Mouse (Mus musculus) heart, embryonic 14.5 days (tissue): ENCODE measurements at regions not wholly inside any gene's neighbourhood (a gene's known extent, or its start where the extent isn't known, plus 50 kb on each side); places are given as distances from the start of the nearest gene placed in this dataset.

Experiments used
- ATAC-seq: fragments of 200-750 bp; cut with Nextera tagmentation; 2 replicates; pipeline ENCODE4 v1.8.0; 2017; ENCODE audit warnings: low read depth, moderate TSS enrichment; ENCODE audit not compliant: insufficient number of reproducible peaks, insufficient read depth, low FRiP score
- H3K27ac ChIP-seq, 2 experiments: fragments of 200-500 bp in 1 of 2; fragments of 300-500 bp in 1 of 2; sonication (generic) in 1 of 2; replicated peaks in 1 of 2; 2 replicates each; pipeline ENCODE4 v1.5.1; 2012 to 2014; ENCODE audit warnings: low read depth in 2 of 2, low read length in 2 of 2, control low read depth in 1 of 2, mild to moderate bottlenecking in 1 of 2, mixed read lengths in 1 of 2; ENCODE audit not compliant: control insufficient read depth in 1 of 2, insufficient read depth in 1 of 2
- H3K27me3 ChIP-seq: fragments of 300-500 bp; sonication (generic); 2 replicates; pipeline ENCODE4 v1.6.1; 2014; ENCODE audit warnings: mild to moderate bottlenecking, low read length, control low read depth; ENCODE audit not compliant: control insufficient read depth, insufficient read depth
- H3K36me3 ChIP-seq: fragments of 300-500 bp; sonication (generic); 2 replicates; pipeline ENCODE4 v1.6.1; 2014; ENCODE audit warnings: mild to moderate bottlenecking, control low read depth, low read length, mixed read lengths; ENCODE audit not compliant: control insufficient read depth, insufficient read depth
- H3K4me1 ChIP-seq, 2 experiments: fragments of 200-500 bp in 1 of 2; fragments of 300-500 bp in 1 of 2; sonication (generic) in 1 of 2; 2 replicates each; pipeline ENCODE4 v1.6.1; 2012 to 2014; ENCODE audit warnings: low read length in 2 of 2, control low read depth in 1 of 2, mixed read lengths in 1 of 2; ENCODE audit not compliant: control insufficient read depth in 2 of 2, insufficient read depth in 2 of 2
- H3K4me2 ChIP-seq: fragments of 300-500 bp; sonication (generic); 2 replicates; pipeline ENCODE4 v1.6.1; 2014; ENCODE audit warnings: mild to moderate bottlenecking, low read length
- H3K4me3 ChIP-seq, 2 experiments: fragments of 200-500 bp in 1 of 2; fragments of 300-500 bp in 1 of 2; sonication (generic) in 1 of 2; 2 replicates each; pipeline ENCODE4 v1.5.1; 2012 to 2014; ENCODE audit warnings: low read length in 2 of 2, mild to moderate bottlenecking in 2 of 2, control low read depth in 1 of 2, low read depth in 1 of 2, moderate library complexity in 1 of 2; ENCODE audit not compliant: control insufficient read depth in 1 of 2, insufficient read depth in 1 of 2
- H3K9ac ChIP-seq: fragments of 300-500 bp; sonication (generic); 2 replicates; pipeline ENCODE4 v1.6.1; 2014; ENCODE audit warnings: mild to moderate bottlenecking, low read length
- H3K9me3 ChIP-seq: fragments of 300-500 bp; sonication (generic); 2 replicates; pipeline ENCODE4 v1.6.1; 2016; ENCODE audit warnings: low read length, control low read depth; ENCODE audit not compliant: control insufficient read depth
- WGBS: fragments of 180-500 bp; shearing (Covaris S2); extraction: QIAGEN DNeasy Blood & Tissue Kit; methylation state at CpG from one replicate; pipeline ENCODE4 v1.1.7; 2014; 5-methylcytosine and 5-hydroxymethylcytosine counted together

DNA sequence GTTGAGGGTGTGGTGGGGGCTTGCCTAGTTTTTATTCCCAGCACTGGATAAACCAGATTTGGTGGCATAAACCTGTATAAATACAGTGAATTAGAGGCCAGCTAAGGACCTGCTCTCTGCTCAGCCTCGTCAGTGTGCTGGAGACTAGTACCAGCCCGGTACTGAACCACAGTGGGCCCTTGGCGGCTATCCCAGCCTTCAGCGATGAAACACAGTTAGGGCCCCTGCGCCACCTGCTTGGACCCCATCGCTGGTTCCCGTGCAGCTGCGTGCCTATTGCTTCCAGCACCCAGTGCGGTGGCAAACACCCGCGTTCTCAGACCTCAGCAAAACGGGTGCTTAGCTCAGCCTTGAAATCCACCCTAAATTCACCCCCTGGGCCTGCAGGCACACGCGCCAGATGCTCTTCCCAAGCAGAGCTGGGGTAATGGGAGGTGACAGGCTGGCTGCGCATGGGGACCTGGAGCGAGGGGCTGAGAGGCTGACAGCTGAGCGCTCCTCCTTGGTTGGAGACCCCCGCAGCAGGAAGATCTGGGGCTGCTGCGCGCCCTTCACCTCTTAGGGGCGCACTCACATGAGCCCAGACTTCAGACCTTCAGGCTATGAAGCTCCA lies 124.7 kb upstream of the Kit start:
- ATAC-seq, result no peak
- 54% methylated on average over 21 of the region's 21 CpGs for WGBS
- Histone ChIP-seq H3K4me3 (no peak overlapping the region), H3K27ac (no peak overlapping the region), H3K9ac (no peak overlapping the region), H3K36me3 (no peaks in the 10 kb centered on the region), H3K4me1 (peaks cover 3% of the 10 kb centered on the region in 2 experiments; a peak in 1 of 4 replicates), H3K4me2 (no peak overlapping the region), H3K9me3 (no peaks in the 10 kb centered on the region), H3K27me3 (peaks cover 14% of the 10 kb centered on the region; the same call in 1 of the 2 replicates)

DNA sequence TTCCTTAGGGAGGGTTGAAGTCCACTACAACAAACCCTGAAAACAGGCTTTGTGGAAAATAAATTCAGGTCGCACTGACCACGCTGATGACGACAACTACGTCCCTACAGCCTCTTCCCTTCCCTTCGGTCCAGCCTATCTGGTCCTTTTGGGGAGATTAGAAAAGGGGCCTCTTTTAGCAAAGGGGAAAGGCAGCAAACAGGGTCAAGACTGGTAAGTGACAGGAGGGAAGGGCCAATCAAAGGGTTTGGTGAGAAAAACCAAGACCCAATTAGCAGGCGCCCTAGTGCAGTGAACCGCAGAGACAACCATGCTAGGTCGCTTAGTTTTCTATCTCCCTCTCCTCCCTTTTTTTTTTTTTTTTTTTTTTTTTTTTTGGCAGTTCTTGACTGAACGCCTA lies 124.2 kb upstream of the Kit start:
- no peak overlapping the region for H3K27ac ChIP-seq
- 61% methylated on average over 9 of the region's 9 CpGs for WGBS
- no peak overlapping the region for H3K4me2 ChIP-seq
- peaks cover 14% of the 10 kb centered on the region; the same call in 1 of the 2 replicates for H3K27me3 ChIP-seq
- no peak overlapping the region for H3K4me3 ChIP-seq
- H3K9me3 ChIP-seq, result no peaks in the 10 kb centered on the region
- H3K4me1 ChIP-seq, result peaks cover 3% of the 10 kb centered on the region in 2 experiments; a peak in 1 of 4 replicates
- no peaks in the 10 kb centered on the region for H3K36me3 ChIP-seq
- ATAC-seq, result no peak
- H3K9ac ChIP-seq, result no peak overlapping the region

DNA sequence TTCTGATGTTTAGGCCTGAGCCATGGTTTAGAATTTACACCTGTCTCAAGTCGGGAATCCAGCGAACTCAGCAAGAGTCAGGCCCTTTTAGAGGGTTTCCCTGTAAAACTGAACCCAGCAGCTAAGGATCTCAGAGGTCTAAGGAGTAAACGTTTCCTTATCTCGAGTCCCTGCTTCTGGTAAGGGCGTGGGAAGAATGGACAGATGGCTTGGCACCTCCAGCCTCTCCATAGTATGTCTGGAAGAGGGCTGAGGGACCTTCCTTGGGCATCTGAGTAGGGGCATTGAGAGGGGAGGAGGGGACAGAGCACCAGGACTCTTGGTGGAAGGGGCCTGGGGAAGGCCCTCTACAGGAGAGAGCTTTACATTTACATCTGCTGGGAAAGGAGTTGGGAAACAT lies 123.6 kb upstream of the Kit start:
- Histone ChIP-seq H3K4me3 (no peak overlapping the region), H3K4me1 (peaks cover 3% of the 10 kb centered on the region in 2 experiments; a peak in 1 of 4 replicates), H3K4me2 (no peak overlapping the region), H3K27ac (no peak overlapping the region), H3K9ac (no peak overlapping the region), H3K27me3 (peaks cover 14% of the 10 kb centered on the region; the same call in 1 of the 2 replicates), H3K36me3 (no peaks in the 10 kb centered on the region), H3K9me3 (no peaks in the 10 kb centered on the region)
- 40% methylated on average over 5 of the region's 5 CpGs for WGBS
- no peak for ATAC-seq

DNA sequence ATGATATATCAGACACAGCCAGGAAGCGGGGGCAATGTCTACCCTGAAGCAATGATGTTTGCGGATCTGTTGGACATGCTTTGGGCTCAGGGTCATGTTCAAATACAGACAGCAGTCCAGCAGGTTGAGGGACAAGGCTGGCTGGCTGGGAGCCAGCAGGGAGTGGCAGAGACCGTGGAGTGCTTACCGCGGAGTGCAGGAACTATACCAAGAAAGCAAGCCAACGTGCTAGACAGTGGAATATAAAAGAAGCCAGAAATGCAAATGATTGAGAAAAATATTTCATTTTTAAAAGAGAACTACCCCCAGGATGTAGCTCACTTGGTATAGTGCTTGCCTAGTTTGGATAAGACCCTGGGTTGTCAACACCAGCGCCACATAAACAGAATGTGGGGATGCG lies 123.0 kb upstream of the Kit start:
- H3K4me1 ChIP-seq, result peaks cover 3% of the 10 kb centered on the region in 2 experiments; a peak in 1 of 4 replicates
- H3K9ac ChIP-seq, result no peak overlapping the region
- 48% methylated on average over 8 of the region's 8 CpGs for WGBS
- H3K27ac ChIP-seq, result no peak overlapping the region
- H3K9me3 ChIP-seq, result no peaks in the 10 kb centered on the region
- ATAC-seq, result no peak; the same call in 1 of the 2 replicates
- no peak overlapping the region for H3K4me3 ChIP-seq
- no peak overlapping the region for H3K4me2 ChIP-seq
- H3K27me3 ChIP-seq, result peaks cover 14% of the 10 kb centered on the region; the same call in 1 of the 2 replicates
- H3K36me3 ChIP-seq, result no peaks in the 10 kb centered on the region

DNA sequence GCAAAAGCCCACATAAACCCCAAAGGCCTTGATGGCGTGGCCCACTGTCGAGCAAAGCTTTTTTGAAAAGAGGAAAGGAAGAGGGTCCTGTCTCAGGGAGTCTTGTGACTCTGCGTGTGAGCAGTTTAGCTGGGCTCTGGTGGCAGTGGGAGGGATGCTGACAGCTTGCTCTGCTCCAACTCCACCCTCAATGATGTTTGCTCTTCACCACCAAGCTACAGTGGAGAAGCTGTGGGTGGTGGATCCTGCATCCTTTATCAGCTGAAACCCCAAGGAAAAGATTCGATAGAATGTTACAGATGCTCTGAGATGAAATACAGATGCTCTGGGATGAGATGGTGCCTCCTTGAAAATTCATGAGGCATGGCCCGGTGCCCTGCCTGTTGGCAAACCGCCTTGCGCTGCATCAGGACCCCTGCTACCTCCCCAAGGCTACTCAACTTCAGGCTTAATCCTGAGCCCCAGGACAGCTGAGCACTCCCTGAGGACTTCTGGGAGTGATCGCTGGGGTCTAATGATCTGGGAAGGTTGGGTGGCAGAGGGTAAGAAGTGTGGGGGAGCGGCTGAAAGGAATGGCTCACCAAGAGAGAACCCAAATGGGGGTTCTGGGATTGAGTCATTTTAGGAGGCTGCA lies 120.8 kb upstream of the Kit start:
- no peaks in the 10 kb centered on the region for H3K9me3 ChIP-seq
- 70% methylated on average over 9 of the region's 9 CpGs for WGBS
- no peak overlapping the region for H3K4me2 ChIP-seq
- no peak overlapping the region for H3K4me3 ChIP-seq
- no peak overlapping the region for H3K27ac ChIP-seq
- H3K4me1 ChIP-seq, result peaks cover 3% of the 10 kb centered on the region in 2 experiments; a peak in 1 of 4 replicates
- no peak for ATAC-seq
- H3K27me3 ChIP-seq, result peaks cover 9% of the 10 kb centered on the region; the same call in 1 of the 2 replicates
- H3K9ac ChIP-seq, result no peak overlapping the region
- H3K36me3 ChIP-seq, result no peaks in the 10 kb centered on the region

DNA sequence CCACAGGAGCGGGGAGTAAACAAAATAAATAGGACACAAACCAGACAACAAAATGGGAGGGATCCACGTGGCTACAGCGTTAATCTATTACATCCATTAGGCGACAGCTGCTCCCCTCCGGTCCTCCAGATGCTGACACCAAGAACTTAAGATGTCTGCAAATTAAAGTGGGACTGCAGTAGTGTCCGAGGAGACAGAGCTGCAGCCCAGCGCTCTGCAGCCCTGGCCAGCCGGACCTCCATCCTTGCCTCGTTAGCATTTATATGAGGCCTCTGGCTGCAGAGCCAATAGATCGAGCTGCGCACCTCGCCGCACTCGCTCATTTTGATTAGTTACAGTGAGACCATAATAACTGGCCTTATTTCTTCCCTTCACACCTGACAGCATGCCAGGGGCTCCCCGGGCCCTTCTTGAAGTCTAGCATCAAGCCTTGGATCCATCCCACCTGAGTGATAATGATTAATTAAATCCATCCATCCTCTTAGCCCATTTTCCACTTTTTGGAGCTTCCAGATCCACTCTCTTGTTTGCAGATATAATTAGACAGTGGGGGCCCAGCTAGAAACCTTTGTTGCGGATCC lies 119.7 kb upstream of the Kit start:
- H3K4me3 ChIP-seq, result no peak overlapping the region
- H3K9ac ChIP-seq, result no peak overlapping the region
- H3K9me3 ChIP-seq, result no peaks in the 10 kb centered on the region
- no peaks in the 10 kb centered on the region for H3K36me3 ChIP-seq
- H3K4me2 ChIP-seq, result no peak overlapping the region
- ATAC-seq, result no peak
- peaks cover 3% of the 10 kb centered on the region; the same call in 1 of the 2 replicates for H3K27me3 ChIP-seq
- WGBS, result 79% methylated on average over 16 of the region's 16 CpGs
- H3K4me1 ChIP-seq, result peaks cover 3% of the 10 kb centered on the region in 2 experiments; a peak in 1 of 4 replicates
- no peak overlapping the region for H3K27ac ChIP-seq

DNA sequence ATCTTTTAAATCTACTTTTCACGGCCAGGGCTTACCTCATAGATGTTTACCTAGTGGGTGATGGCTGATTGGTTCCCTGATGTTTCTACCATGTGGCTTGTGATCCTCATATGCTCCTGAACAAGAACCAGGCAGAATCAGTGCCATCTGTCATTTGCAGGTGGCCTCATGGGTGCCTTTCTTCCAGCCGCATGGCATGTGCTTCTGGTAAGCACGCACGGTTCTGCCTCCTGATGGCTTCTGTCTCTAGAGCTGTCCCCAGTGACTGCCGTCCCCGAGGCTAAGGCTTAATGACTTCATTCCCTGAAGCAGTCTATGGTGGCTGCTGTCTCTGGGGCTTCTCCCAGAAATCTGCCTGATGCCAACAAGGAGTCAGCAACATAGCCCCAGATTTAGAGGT lies 117.3 kb upstream of the Kit start:
- H3K4me1 ChIP-seq, result peaks cover 3 to 6% of the 10 kb centered on the region in 2 experiments; a peak in 3 of 4 replicates
- 83% methylated on average over 6 of the region's 6 CpGs for WGBS
- no peak for ATAC-seq
- H3K27me3 ChIP-seq, result no peaks in the 10 kb centered on the region
- H3K4me2 ChIP-seq, result no peak overlapping the region
- H3K27ac ChIP-seq, result no peak overlapping the region
- no peaks in the 10 kb centered on the region for H3K36me3 ChIP-seq
- H3K9ac ChIP-seq, result no peak overlapping the region
- H3K4me3 ChIP-seq, result no peak overlapping the region
- H3K9me3 ChIP-seq, result no peaks in the 10 kb centered on the region
